ENCODE assay signal across 9 mouse cellular contexts in genomic region chr12:55560025-55560690, GRCm38 (mm10). TPM values are rescaled to one million over a fixed set of nuclear protein-coding genes. Genes with fewer than 3 reads are reported as not detected.
A peak's percentile ranks its signal among the peaks of the same experiment; 100 is the strongest.
DNase-seq lines count a peak whose midpoint lies in the region; ATAC-seq lines count a peak whose summit lies in the region.
"Had no signal": no experiment of that assay in that cellular context is flagged by ENCODE, and none has a peak within 500 bp of the region (broad histone marks: within the 10 kb centered on the region; RNA-seq: fewer than 3 reads in every experiment).

No protein-coding gene starts in this region.

- WGBS in hindbrain, embryonic 11.5 days: 15% methylated on average over 19 of the region's 19 CpGs
- whole genome bisulfite sequencing in limb, embryonic 12.5 days: 20% methylated on average over 19 of the region's 19 CpGs
- WGBS in midbrain, embryonic 14.5 days: 6% methylated on average over 19 of the region's 19 CpGs

- no peak overlapping the region for H3K27ac ChIP-seq in hindbrain, embryonic 11.5 days (ENCODE audit: low read depth, low read length)
- no peak overlapping the region for H3K27ac ChIP-seq in limb, embryonic 12.5 days
- H3K27ac ChIP-seq in midbrain, embryonic 14.5 days (replicated peaks; ENCODE audit: low read depth, low read length): no peak overlapping the region

- ATAC-seq in hindbrain, embryonic 11.5 days (ENCODE audit: low FRiP score): no peak
- no peak for ATAC-seq in limb, embryonic 12.5 days (ENCODE audit: insufficient number of reproducible peaks, insufficient read depth, low FRiP score, low TSS enrichment, low read depth)
- ATAC-seq in midbrain, embryonic 14.5 days (ENCODE audit: low FRiP score, low TSS enrichment): no peak

- no peaks in the 10 kb centered on the region for H3K9me3 ChIP-seq in hindbrain, embryonic 11.5 days (ENCODE audit: control insufficient read depth, low read length)
- H3K9me3 ChIP-seq in limb, embryonic 12.5 days: no peaks in the 10 kb centered on the region
- H3K9me3 ChIP-seq in midbrain, embryonic 14.5 days (ENCODE audit: control insufficient read depth, low read length): no peaks in the 10 kb centered on the region

- H3K27me3 ChIP-seq in hindbrain, embryonic 11.5 days (ENCODE audit: control insufficient read depth, insufficient read depth, low read length): no peaks in the 10 kb centered on the region
- H3K27me3 ChIP-seq in limb, embryonic 12.5 days: no peaks in the 10 kb centered on the region
- no peaks in the 10 kb centered on the region for H3K27me3 ChIP-seq in midbrain, embryonic 14.5 days (ENCODE audit: control insufficient read depth, insufficient read depth, low read length)

- no peaks in the 10 kb centered on the region for H3K4me1 ChIP-seq in hindbrain, embryonic 11.5 days (replicated peaks; ENCODE audit: control insufficient read depth, insufficient read depth, low read length)
- no peaks in the 10 kb centered on the region for H3K4me1 ChIP-seq in limb, embryonic 12.5 days (replicated peaks)
- H3K4me1 ChIP-seq in midbrain, embryonic 14.5 days (ENCODE audit: control insufficient read depth, insufficient read depth, low read length): no peaks in the 10 kb centered on the region

- H3K4me2 ChIP-seq in hindbrain, embryonic 11.5 days (replicated peaks; ENCODE audit: low read depth, low read length): peak overlapping the region; percentile 37
- H3K4me2 ChIP-seq in limb, embryonic 12.5 days: peak overlapping the region; percentile 55
- H3K4me2 ChIP-seq in midbrain, embryonic 14.5 days (ENCODE audit: low read length): peak overlapping the region; percentile 51

- H3K4me3 ChIP-seq in hindbrain, embryonic 11.5 days (ENCODE audit: low read depth, low read length): no peak overlapping the region
- peak overlapping the region; percentile 30 for H3K4me3 ChIP-seq in limb, embryonic 12.5 days (replicated peaks)
- H3K4me3 ChIP-seq in midbrain, embryonic 14.5 days (replicated peaks; ENCODE audit: low read depth, low read length): peak overlapping the region; percentile 23

- peak overlapping the region; percentile 16; the same call in 1 of the 2 replicates for H3K9ac ChIP-seq in hindbrain, embryonic 11.5 days (ENCODE audit: low read depth, low read length)
- H3K9ac ChIP-seq in limb, embryonic 12.5 days (replicated peaks): 0 out of 2 replicates have a peak overlapping the region, but pooled peaks have one; percentile 12
- H3K9ac ChIP-seq in midbrain, embryonic 14.5 days (replicated peaks; ENCODE audit: low read length): no peak overlapping the region; the same call in 1 of the 2 replicates

- peak; percentile 19 for DNase-seq in Muller cell, postnatal 12 days (ENCODE audit: inconsistent ontology term)
- peak; percentile 53 for DNase-seq in embryo, embryonic 10 days (ENCODE audit: low spot score)
- peak; percentile 25 for DNase-seq in hindbrain, embryonic 11.5 days (ENCODE audit: low spot score)
- DNase-seq in midbrain, embryonic 14.5 days: no peak
- peak; percentile 79 for DNase-seq in yolk sac, embryonic 10.5 days (ENCODE audit: low spot score)
- no peak for DNase-seq in right cerebral cortex, adult 2 months (ENCODE audit: low spot score in 2 of 2)
- no peak for DNase-seq in gastrocnemius, postnatal 4 days (ENCODE audit: low spot score in 2 of 2)

- H3K36me3 ChIP-seq in hindbrain, embryonic 11.5 days (ENCODE audit: control insufficient read depth, insufficient read depth, low read length): no peaks in the 10 kb centered on the region
- H3K36me3 ChIP-seq in limb, embryonic 12.5 days: no peaks in the 10 kb centered on the region
- no peaks in the 10 kb centered on the region for H3K36me3 ChIP-seq in midbrain, embryonic 14.5 days (ENCODE audit: control insufficient read depth, insufficient read depth, low read length)

RNA-seq across cellular contexts. Expression of gene Aldoart2, which starts 4.9 kb away (rescaled TPM):
- polyA plus RNA-seq in hindbrain, embryonic 11.5 days (2014; fragmentation: Nextera tagmentation; extraction: Ambion mirVana): not detected in 2 replicates
- polyA plus RNA-seq in limb, embryonic 12.5 days (2016; fragmentation: Nextera tagmentation; extraction: Ambion mirVana): 0.13 TPM in 1 of 2 replicates, not detected in the other
- not detected in 2 replicates for polyA plus RNA-seq in midbrain, embryonic 14.5 days (2014; fragmentation: Nextera tagmentation; extraction: Ambion mirVana)
- total RNA-seq in gastrocnemius, postnatal 4 days (2021): not detected
- total RNA-seq: heart, postnatal 10 days had no signal

RNA-seq across cellular contexts. Expression of gene Insm2, which starts 39.1 kb away (rescaled TPM):
- polyA plus RNA-seq in hindbrain, embryonic 11.5 days (2014; fragmentation: Nextera tagmentation; extraction: Ambion mirVana): 0.85 and 1.5 TPM in 2 replicates
- polyA plus RNA-seq in limb, embryonic 12.5 days (2016; fragmentation: Nextera tagmentation; extraction: Ambion mirVana): not detected in 2 replicates
- polyA plus RNA-seq in midbrain, embryonic 14.5 days (2014; fragmentation: Nextera tagmentation; extraction: Ambion mirVana): 0.93 and 1.3 TPM in 2 replicates
- not detected for total RNA-seq in gastrocnemius, postnatal 4 days (2021)
- total RNA-seq: heart, postnatal 10 days had no signal

Comparison
In these comparisons a context has a peak if more than half of its experiments do, and no peak if none do; other contexts are left out.
1. DNase-seq: peak in Muller cell, postnatal 12 days (single experiment), embryo, embryonic 10 days (single experiment), hindbrain, embryonic 11.5 days (single experiment) and yolk sac, embryonic 10.5 days (single experiment); none in midbrain, embryonic 14.5 days (single experiment), right cerebral cortex, adult 2 months (0 of 2) and gastrocnemius, postnatal 4 days (0 of 2).
2. Peak in every context shown above with its lines, with median percentiles within 50 percentile points of each other: H3K4me2 ChIP-seq.